Mouse (Mus musculus) embryo, embryonic 10 days (tissue): ENCODE results near the gene Chid1.

Source experiments
- DNase-seq: peaks from one replicate; pipeline ENCODE4 v3.0.0-alpha.2; 2015; ENCODE audit warnings: low spot score

The Chid1 gene

DNA sequence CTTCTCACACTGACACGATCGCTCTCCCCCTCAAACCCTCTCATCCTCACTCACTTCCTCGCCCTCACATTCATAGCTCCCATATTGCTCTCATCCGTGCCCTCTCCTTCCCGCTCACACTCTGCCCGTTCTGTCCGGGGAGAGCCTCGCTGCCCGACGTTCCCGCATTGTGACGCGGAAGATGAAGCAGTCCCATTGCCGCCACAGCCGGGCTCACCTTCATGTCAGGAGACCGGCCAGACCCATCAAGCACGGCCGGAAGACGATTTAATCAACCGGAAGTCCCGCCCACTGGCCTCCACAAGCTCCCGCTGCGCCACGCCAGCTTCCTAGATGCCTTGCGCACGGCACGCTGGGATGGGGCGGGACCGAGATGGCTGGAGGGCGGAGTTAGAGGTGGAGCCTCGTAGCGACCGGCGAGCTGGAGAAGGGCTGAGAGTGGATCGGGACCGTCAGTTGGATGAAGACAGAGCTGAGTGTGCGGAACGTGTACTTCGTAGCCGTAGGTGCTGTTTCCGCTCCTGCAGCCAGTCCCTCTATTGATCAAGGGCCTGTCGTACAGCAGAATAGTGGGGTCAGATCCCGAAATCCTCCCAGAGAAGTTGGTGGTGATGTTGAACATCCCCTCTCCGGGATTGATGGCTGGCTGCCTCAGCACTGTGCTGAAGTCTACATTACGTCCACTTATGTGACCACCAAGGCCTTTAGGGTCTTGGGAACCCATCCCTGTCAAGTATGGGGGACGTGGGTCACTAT is at the start of gene Chid1:
Gene Chid1, minus strand, starts transcription at position 302 of the 756 bp plus-strand sequence.
- DNase-seq, result peak; percentile 100

DNA sequence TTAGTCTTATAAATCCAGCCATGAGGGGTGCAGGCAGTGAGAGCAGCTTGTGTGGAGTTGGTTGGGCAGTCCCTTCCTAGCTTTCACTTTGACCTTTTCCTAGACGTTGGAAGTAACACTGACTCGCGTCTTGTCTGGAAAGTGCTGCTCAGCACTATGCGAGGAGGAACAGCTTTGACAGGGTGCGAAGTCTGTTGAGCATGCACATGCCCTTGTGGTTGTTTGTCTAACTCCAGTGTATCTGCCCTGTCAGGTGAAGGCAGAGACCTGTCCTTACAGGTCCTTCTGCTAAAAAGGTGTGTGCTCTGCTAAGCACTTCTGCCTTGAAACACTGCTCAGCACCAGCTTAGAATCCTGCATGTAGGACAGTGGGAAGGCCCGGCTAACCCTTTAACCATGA is 49.2 kb upstream of the Chid1 start:
- no peak for DNase-seq

DNA sequence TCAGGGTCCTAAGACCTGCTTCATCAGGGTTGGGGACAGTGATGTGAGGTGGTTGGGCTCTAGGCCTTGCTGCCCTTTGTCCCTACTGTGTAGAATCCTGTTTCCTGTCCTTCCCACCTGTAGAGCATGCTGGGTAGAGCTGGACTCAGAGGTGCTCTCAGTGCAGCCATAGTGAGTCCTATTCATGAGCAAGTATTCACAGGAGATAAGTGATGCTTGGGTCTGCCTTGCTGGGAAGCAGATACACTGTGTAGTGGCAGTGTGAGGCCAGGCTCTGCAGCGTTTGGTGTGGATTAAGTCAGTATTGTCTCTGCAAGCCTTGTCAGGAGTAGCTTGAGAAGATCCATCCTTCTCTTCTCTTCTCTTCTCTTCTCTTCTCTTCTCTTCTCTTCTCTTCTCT is 46.2 kb upstream of the Chid1 start:
- DNase-seq, result no peak

DNA sequence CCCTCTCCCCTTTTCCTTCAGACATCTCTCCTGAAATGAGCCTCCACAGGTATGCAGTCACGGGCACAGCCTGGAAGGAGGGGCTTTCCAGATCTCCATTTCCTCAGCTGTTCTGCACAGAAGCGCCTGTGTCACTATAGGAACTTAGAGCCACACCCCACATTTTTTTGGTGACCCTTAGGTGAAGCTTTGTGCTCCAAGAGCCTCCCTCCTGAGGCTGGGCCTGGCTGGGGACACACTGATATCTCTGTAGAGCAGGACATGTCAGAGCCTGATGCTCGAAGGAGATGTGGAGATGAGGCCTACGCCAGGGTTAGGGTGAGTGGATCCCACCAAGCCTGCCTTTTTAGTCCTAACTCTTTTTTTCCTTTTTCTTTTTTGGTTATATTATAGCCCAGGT is 45.6 kb upstream of the Chid1 start:
- peak; percentile 35 for DNase-seq

DNA sequence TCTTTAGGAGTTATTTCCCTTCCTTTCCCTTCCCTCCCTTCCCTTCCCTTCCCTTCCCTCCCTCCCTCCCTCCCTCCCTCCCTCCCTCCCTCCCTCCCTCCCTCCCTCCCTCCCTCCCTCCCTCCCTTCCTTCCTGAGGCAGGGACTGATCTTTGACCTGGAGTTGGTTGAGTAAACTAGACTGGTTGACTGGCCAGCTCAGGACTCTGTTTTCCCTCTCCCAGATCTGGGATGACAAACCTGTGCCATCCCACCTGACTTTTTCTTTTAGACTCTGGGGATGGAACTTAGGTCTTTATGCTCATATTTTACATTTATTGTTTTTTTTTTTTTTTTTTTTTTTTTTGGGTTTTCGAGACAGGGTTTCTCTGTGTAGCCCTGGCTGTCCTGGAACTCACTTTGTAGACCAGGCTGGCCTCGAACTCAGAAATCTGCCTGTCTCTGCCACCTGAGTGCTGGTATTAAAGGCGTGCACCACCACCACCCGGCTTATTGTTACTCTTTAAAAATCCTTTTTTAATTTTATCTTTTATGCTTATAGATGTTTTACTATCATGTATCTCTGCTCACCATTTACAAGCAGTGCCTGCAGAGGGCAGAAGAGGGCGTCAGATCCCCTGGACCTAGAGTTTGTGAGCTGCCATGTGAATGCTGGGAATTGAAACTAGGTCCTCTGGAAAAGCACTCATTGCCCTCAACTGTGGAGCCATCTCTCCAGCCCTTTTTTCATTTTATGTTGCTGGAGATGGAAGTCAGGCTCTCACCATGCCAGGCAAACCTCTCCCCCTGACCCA is 44.6 kb upstream of the Chid1 start:
- no peak for DNase-seq

DNA sequence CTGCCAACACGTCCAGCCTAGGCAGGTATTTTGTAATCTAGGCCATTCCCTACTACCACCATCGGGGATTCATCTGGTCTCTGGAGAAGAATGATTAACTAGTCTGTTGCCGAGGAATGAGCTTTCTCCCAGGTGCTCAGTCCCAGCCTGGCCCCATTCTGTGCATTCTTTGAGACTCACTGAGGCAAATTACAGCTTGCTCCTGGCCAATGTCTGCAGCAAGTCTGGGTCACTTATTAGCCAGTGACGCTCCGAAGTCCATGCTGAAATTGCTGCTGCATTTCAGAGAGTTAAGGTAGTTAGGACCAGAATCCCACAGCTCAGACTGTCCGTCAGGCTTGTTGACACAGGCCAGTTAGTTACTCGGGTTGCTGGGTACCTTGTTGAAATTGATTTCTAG is 41.7 kb upstream of the Chid1 start:
- DNase-seq, result no peak

DNA sequence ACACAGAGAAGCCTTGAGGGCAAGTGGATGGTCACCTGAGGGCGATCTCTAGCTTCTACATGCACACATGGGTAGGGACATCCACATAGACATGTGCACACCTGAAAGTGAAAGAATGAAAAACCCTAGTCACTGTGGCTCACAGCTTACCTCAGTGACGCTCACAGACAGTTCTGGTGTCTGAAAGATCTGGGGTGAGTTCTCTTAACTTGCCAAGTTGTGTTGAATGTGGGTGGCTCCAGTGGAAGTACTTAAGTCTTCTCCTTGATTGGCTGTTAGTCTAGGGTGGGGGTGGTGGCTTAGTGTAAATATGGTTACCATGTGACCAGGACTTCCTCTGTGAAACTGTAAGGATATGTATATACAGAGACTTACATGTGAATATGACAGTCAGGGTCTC is 39.3 kb upstream of the Chid1 start:
- no peak for DNase-seq

DNA sequence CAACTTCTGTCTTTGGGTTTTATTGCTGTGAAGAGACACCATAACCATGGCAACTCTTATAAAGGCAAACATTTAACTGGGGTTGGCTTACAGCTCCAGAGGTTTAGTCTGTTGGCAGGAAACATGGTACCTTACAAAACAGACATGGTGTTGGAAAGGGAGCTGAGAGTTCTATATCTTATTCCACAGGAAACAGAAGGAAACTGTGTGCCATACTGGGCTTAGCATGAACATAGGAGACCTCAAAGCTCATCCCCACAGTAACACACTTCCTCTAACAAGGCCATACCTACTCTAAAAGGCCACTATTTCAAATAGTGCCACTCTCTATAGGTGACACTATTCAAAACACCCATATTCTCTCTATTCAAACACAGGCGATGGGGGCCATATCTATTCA is 38.9 kb upstream of the Chid1 start:
- DNase-seq, result no peak

DNA sequence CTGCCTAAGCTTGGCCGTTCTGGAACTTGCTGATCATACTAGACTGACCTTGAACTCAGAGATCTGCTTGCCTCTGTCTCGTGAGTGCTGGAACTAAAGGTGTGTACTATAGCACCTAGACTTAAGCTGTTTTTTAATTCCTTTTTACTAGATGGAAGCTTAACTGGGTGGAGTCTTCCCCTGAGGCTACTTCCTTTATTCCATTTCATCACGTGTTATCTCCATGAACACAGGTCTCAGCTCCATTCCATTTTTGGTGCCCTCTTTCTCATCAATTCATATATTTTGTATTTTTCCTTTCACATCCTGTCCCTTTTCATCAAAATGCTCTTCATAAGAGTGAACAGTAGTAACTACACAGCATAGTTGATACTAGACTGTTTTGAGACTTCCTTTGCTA is 38.1 kb upstream of the Chid1 start:
- DNase-seq, result no peak

DNA sequence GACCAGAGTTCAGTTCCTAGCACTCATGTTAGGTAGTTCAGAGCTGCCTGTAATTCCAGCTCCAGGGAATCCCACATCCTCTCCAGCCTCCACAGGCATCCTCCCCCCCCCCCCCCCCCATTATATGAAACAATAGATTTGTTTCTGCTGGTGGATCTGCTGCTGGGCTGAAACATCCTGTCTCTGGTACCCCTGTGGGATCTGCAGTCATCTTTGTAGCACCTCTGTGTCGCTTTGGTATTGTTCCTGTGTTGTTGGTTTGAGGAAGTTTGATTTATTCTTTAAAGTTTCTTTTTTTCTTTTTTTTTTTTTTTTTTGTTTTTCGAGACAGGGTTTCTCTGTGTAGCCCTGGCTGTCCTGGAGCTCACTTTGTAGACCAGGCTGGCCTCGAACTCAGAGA is 35.8 kb upstream of the Chid1 start:
- DNase-seq, result no peak

DNA sequence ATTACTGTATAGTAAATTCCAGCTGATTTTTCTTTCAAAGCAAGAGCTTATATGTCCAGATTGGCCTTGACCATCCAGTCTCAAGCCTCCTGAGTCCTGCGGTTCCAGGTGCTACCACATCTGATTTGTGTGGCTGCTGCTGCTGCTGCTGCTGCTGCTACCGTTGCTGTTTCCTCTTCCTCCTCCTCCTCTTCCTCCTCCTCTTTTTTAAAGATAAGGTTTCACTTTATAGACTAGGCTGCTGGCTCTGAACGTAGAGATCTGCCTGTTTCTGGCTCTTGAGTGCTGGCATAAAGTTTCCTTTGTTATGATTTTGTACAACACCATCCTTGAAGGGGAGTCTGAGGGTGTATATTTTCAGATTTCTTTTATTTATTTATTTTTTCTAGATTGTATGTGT is 34.4 kb upstream of the Chid1 start:
- no peak for DNase-seq

DNA sequence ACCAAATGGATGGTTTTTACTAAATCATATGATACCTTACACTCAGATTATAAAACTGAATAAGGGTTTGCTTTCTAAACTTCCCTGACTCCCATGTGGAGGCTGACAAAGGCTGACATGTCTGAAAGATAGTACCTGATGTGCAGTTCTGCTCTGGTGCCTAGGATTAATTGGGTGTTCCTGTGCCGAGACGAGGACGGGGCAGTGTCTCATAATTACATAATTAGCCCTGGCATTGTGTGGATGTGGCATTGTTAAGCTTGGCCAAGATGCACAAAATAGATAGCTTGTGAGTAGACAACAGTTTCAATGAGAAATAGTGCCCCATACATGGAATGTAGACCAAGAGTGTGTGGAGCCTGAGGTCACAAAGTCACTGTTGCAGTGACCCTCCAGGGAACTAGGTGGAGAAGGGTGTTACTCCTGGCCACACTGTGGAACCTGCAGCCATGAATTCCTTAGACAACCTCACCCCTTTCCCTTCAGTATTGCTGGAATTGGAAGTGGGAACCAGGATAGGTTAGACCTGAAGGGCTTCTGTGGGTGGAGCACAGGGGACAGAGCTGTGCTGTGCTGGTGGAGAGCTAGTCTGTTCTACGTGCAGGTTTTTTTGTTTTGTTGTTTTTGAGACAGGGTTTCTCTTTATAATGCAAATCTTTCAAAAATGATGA is 31.1 kb upstream of the Chid1 start:
- DNase-seq, result no peak

DNA sequence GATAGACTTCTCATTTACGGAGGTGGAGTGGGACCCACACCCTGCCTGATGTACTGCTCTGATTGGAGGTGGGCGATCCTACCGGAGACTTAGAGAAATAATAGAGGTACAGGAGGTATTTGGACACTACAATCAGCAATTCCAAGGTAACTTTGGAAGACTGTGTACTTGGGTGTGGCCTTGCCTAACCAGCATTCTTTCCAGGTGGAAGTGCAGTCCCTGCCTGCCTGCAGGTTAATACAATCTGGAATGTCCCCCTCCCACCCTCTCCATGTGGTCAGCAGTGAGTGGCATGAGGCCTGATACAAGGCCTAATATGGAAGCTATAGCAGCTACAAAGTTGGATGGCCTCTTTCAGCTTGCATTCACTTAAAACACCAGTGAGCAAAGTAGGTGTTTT is 30.3 kb upstream of the Chid1 start:
- no peak for DNase-seq

DNA sequence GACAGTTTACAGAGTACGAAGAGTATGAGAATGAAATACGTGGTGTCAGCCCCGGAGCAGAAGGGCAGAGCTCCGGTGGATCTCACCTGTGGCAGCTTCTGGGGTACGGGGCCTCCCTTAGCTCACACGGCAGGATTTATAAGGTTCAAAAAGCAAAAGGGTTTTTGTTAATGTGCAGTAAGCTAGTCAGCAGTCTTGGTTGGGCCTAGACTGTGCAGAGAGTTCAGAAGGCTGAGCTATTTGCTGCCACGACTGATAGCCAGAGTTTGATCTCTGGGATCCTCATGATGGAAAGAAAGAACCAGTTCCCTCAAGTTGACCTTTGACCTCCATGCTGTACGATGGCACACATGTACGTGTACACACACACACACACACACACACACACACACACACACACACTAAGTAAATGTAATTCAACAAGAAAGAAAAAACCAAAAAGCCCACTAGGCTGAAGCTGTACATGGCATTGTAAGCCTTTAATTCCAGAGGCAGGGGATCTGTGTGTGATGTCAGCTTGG is 29.7 kb upstream of the Chid1 start:
- no peak for DNase-seq

DNA sequence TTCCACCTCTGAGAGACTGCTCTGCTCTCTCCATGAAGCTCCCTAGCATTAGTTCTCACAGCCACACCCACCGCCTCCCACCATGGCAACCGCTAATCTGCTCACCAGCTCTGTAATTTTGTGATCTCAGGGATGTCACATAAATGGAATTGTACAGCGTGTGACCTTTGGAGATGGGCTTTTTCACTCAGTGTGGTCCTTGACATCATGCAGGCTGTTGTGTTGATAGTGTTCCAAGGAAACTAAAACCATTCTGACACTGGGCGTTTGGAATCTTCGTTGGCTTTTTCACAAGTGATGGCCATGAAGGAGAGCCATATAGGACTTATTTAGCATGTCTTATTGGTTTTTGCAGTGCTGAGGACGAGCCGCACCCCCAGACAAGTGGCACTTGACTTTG is 26.9 kb upstream of the Chid1 start:
- no peak for DNase-seq

DNA sequence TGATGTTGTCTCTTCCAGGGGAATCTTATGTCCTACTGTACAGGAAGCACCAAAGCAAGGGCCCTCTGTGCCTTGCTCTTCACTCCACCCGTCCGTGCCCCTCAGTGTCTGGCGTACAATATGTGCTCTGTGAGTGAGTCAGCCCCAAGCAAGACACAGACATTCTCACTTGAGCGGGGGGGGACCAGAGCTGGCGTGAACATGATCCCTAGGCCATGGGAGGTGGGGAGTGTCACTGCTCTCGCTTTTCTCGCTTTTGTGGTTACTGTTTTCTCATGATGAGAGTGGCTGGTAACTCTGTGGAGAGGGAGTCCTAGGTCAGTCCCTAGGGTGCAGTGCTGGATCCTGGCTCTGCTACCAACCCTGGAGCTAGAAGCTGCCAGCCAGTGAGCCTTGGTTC is 24.9 kb upstream of the Chid1 start:
- no peak for DNase-seq

DNA sequence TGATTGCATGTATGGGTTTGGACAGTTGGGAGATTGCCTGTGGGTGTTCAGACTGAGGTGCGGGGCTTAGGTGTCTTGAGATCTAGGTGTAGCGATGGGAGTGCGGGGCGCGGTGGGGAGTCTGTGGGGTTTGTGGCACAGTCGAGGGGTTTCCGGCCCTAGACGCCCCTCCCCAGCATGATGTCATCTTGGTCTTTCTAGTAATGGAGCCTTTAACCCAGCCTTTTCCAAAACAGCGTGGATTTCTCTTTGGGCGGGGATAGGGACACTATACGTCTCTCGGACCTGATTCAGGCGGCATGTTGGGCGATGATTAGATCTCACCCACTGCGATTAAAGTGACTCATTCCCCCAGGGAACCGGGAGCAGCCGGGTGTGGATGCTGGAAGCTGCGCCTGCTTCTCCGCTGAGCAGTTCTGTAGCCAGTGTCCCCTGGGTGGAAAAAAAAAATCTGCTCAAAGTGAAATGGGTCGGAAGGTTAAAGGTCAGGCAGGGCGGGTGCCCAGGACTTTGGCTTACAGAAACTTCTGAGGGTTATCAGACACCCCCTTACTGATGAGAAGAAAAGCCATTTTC is 23.3 kb upstream of the Chid1 start:
- peak; percentile 68 for DNase-seq

DNA sequence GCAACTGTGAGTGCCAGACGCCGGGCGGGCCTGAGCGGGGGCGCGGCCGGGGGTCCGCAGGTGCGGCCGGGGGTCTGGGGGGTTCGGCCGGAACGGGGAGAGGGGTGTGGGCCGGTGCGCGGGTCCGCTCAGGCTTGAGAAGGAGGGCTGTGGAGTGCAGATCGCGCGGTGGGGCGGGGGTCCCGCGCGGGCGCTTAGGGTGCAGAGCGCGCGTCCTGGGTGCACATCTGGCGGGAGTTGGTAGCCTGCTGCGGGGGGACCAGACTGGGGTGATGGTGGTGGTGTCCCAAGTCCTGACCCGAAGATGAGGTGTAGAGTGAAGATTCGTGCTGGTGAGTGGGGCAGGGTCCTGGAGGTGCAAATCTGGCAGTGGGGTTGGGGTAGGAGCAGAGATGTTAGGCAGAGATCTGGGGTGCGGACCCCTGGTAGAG is 22.8 kb upstream of the Chid1 start:
- no peak for DNase-seq

DNA sequence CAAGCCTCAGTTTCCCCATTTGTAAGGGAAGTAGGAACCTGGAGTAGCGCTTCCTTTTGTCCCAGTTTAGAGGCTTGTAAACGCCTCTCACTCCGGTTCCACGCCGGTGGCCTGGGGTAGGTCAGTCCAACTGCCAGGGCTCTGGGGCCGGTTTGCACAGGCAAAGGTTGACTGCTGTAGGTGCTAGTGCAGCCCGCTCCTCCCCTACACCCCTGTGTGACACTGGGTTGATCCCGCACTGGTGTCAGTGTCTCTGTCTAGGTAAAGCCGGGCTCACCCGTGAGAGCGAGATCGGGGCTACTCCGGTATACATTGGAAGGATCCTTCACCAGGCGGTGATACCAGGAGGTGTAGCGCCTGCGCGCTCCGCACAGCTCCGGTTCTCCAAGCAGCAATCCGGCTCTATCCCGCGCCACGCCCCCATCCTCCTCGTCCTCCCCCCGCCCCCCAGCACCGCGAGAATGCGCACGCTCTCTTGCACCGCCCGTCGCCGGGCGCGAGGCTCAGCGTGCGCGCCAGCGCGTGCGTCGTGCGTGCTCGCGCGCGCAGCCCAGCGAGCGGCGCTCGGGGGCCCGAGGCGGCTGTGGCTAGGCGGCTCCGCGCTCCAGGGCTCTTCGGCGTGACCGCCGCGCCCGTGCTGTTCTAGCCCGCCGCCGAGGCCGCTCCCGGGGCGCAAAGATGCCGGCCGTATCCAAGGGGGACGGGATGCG is 22.2 kb upstream of the Chid1 start, which contains the start of gene Ap2a2:
Gene Ap2a2, plus strand, starts transcription at position 492 of the 710 bp plus-strand sequence.
- peak; percentile 96 for DNase-seq

DNA sequence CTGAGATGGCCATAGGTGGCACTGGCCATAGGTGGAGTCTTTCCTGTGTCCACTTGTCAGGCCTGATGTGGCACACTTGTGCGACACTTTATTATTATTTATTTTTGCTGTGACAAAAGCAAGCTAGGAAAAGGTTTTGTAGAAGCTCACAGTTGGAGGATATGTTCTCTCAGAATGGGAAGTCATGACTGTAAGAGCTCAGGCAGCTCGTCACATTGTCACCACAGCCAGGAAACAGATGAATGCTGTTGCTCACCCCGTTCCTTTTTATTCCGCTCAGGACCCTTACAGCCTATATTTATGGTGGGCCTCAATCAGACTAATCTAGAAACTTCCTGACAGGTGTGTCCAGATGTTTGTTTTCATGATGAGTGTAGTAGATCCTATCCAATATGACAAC is 20.8 kb upstream of the Chid1 start:
- no peak for DNase-seq

DNA sequence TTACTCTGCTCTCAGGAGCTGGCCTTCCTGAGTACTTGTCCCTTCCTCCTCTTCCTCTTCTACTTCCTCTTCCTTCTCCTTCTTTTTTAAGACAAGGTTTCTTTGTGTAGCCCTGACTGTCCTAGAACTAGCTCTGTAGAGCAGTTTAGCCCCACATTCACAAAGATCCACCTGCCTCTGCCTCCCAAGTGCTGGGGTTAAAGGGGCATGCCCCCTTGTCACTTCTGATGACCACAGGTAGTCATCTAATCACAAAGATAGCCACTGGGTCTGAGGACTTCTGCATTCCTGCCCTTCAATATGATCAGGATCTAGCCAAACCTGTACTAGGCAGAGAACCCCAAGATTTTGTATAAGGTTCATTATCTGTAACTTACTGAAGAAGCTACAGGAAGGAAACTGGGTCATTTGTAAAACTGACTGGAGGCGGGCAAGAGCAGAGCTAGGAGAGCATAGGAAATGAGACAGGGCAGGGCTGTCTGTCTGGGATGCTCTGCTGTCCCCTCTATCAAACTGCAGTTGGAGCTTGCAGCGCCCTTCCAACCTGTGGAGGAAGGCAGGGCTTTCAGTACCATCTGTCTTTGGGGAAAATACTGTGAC is 20.2 kb upstream of the Chid1 start:
- no peak for DNase-seq
